Mouse (Mus musculus) layer of hippocampus, adult 9-10 months (tissue): ENCODE data around the gene Insm1.

Experiments
- DNase-seq: peaks from one replicate; pipeline ENCODE4 v3.0.0; 2022; ENCODE audit warnings: low spot score

The Insm1 gene

DNA sequence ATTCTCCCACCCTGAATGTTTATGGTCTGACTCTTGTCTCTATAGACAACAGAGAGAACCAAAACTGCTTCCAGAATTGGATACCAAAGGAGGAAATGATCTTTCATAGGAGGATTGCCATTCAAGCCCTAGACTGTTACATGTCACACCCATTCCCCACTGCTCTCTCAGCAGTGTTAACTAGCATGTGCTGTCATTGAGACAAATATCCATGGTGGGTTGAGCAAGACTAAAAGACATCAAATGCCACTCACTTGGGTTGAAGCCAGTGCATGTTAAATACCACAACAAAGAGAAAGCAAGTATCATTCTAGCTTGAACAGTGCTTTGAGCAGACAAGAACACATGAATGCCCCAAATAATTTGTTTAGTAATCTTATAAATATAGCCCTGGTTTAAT is 41.2 kb downstream of the Insm1 start:
- no peak for DNase-seq

GRCm38 (mm10) chr2:146265045-146265444 is 43.3 kb downstream of the Insm1 start:
- DNase-seq = no peak

GRCm38 (mm10) chr2:146266539-146266938 is 44.8 kb downstream of the Insm1 start:
- DNase-seq = no peak
